Mouse (Mus musculus): ENCODE data around the gene Nr2f6.

The Nr2f6 gene

DNA sequence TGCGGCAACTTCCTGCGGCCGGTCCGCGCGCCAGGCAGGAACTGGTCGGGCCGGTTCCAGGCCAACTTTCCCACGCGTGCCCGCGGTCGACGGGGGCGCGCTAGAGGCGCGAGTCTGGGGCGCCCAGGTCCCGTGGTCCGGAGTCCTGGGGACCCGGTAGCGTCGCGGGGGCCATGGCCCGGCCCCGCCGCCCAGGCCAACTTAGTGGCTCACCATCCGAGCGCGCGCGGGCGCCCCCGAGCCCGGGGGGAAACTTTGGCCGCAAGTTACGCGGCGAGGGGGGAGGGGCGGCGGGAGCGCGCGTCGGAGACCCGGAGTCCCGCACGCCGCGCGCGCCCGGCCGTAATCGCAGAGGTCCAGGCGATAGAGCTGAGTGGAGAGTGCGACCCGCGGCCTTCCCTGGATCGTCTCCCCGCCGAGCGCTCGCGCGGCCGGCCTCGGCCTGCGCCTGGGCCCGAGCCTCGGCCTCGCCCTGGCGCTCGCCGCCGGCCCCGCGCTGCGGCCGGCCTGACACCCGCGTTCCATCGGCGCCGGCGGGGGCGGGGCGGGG is at the start of gene Nr2f6:
Nr2f6 (minus strand) TSS at position 540 of the 550 bp plus-strand sequence.
- no peak for DNase-seq (ENCODE audit: low read depth)

- DNase-seq (ENCODE audit: low read depth): no peak
Measured at GRCm38 (mm10) chr8:71422121-71422520, 40.4 kb upstream of the Nr2f6 start.

- no peak for DNase-seq (ENCODE audit: low read depth)
Measured at GRCm38 (mm10) chr8:71411535-71412273, 29.9 kb upstream of the Nr2f6 start.

- no peak for DNase-seq (ENCODE audit: low read depth)
Measured at GRCm38 (mm10) chr8:71408231-71408630, 26.5 kb upstream of the Nr2f6 start.

GRCm38 (mm10) chr8:71407441-71407840 is 25.7 kb upstream of the Nr2f6 start:
- DNase-seq (ENCODE audit: low read depth): no peak

DNA sequence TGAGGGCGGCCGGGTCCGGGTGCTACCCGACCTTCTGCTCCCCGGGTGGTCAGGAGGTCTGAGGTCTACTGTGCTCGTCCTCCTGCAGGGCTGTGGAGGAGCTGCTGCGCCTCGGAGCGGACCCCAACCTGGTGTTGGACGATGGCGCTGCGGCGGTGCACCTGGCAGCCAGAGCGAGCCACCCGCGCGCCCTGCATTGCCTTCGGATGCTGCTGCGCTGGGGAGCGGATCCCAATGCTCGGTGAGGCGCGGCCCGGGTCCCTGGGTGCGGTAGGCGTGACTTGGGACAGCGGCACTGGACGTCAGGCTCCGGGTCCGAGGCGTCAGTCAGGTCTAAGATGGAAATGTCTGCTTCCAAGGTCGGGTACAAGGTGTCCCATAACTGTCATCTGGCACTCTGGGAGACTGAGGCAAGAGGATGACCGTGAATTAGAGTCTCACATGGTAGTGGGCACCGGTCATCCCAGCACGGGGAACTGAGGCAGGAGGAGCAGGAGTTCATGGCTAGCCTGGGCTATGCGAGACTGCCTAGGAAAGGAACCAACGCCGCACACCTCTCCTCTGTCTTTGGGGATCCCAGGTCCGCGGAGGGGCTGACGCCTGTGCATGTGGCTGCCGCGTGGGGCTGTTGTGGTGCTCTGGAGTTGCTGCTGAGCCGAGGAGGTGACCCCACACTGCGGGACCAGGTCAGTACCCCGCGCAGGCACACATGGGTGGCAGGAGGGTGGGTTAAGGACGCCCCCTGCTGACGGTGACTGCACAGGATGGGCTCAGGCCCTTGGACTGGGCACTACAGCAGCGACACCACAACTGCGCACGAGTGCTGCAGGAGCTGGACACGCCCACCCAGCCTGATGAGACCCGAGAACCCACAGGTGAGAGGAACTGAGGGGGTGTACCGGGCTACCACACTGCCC is 24.6 kb upstream of the Nr2f6 start:
- peak; percentile 54 for DNase-seq (ENCODE audit: low read depth)

GRCm38 (mm10) chr8:71405401-71406098 is 23.8 kb upstream of the Nr2f6 start, which contains the start of gene Ankle1:
Gene Ankle1, plus strand, starts transcription at chr8:71406010.
- DNase-seq (ENCODE audit: low read depth): peak; percentile 87

DNA sequence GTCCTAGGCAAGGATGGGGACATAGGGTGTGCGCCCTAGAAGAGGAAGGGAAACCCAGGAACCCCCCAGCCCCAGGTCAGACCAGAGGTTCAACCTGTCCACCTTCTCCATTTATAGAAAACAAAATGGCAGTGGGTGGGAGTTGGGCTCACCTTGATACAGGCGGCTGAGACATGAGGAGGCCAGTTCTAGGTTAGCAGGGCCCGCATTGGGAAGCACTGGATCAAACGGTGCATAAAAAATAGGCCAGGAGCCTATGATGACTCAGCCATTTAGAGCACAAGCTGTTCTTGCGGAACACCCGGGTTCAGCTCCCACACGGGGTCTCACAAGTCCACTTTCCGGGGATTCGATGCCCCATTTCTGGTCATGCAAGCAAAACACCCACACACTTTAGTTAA is 23.2 kb upstream of the Nr2f6 start:
- DNase-seq (ENCODE audit: low read depth): no peak

- DNase-seq (ENCODE audit: low read depth): no peak
Measured at GRCm38 (mm10) chr8:71404011-71404410, 22.3 kb upstream of the Nr2f6 start.

GRCm38 (mm10) chr8:71403107-71403885 is 21.5 kb upstream of the Nr2f6 start:
- DNase-seq (ENCODE audit: low read depth): no peak

GRCm38 (mm10) chr8:71402446-71402964 is 20.7 kb upstream of the Nr2f6 start:
- no peak for DNase-seq (ENCODE audit: low read depth)

DNA sequence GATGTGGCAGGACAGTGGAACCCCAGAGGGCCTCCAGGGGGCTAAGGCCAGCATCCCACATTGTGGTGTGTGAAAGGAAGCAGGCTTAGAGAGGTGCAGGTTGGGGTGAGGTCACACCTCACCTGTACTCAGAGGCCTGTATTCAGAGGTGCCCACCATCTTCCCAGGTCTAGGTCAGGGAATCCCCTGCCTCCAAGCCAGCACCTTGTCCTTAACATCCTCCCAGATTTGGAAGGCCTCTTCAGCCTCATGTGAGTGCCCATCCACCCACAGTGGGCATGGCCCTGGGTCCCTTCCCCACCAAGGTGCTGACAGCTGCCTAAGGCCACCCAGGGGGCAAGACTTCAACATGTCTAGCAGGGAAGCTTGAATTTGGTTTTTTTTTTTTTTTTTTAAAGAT is 19.7 kb upstream of the Nr2f6 start:
- DNase-seq (ENCODE audit: low read depth): no peak

GRCm38 (mm10) chr8:71400826-71401225 is 19.1 kb upstream of the Nr2f6 start:
- DNase-seq (ENCODE audit: low read depth): no peak

DNA sequence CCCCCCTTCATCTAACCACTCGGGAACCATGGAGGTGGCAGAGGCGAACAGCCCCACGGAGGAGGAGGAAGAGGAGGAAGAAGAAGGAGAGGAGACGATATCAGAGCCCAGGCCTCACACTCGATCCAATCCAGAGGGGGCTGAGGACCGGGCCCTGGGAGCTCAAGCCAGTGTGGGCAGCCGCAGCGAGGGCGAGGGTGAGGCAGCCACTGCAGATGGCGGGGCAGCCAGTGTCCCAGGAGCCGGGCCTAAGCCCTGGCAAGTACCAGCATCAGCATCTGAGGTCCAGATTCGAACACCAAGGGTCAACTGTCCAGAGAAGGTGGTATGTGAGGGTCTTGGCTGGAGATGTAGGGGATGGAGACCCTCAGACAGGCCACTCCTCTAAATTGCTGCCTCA is 15.9 kb upstream of the Nr2f6 start:
- no peak for DNase-seq (ENCODE audit: low read depth)

GRCm38 (mm10) chr8:71396639-71397305 is 15.0 kb upstream of the Nr2f6 start, which contains the start of gene Babam1:
Gene Babam1, plus strand, starts transcription at chr8:71396861.
- peak; percentile 96 for DNase-seq (ENCODE audit: low read depth)

GRCm38 (mm10) chr8:71395629-71396028 is 13.9 kb upstream of the Nr2f6 start, which contains the start of gene Ushbp1:
Gene Ushbp1, minus strand, starts transcription at chr8:71395802.
- DNase-seq (ENCODE audit: low read depth): no peak

- no peak for DNase-seq (ENCODE audit: low read depth)
Measured at GRCm38 (mm10) chr8:71395071-71395470, 13.3 kb upstream of the Nr2f6 start.

DNA sequence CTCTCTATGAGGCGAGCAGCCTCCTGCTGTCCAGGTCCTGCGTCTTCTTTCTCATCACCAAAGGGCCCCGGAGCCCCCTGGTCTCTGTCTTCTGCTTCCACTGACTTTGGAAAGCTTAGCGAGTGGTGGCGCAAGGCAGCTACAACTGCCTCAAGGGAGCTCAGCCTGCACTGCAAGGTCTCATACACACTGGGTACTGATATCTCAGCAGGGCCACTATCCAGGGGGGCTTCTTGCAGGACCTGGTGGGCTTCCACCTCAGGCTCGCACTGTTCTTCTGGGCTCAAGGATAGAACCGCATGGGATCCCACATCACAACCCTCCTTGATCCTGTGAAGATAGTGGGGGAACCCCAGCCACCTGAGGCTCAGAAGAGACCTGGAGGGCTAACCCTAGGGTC is 12.7 kb upstream of the Nr2f6 start:
- DNase-seq (ENCODE audit: low read depth): no peak

GRCm38 (mm10) chr8:71392871-71393270 is 11.1 kb upstream of the Nr2f6 start:
- DNase-seq (ENCODE audit: low read depth): no peak

DNA sequence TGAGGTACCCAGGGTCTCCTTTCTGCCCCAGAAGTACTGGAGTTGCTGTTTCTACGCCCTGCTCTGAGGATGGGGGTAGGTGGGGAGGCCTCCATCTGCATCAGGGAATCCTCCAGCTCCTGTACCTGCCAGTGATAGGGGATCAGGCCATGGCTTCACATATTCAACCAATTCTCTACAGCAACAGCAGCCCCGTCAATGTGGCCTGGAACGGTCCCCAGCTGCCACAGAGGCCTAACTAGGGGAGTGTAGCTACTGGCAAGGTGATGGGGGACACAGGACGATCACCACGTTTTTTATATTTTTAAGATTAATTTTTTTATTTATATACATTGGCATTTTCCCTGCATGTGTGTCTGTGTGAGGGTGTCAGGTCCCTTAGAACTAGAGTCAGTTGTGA is 10.6 kb upstream of the Nr2f6 start:
- no peak for DNase-seq (ENCODE audit: low read depth)
